Mouse (Mus musculus): ENCODE results near the gene Gemin5.

Gemin5 gene

DNA sequence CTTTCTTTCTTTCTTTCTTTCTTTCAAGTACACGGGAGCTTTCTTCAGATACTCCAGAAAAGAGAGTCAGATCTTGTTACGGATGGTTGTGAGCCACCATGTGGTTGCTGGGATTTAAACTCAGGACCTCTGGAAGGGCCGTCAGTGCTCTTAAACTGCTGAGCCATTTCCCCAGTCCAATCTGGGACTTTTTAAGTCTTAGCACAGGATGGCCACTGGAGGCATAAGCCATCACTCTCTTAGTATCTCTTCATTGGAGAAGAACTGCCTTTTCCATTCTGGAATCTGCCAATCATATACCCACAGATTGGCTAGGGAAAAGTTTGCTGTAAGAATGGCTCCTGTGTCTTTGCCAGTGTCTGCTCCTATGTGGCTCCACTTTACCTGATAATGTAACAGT lies 61.3 kb downstream of the Gemin5 start:
- DNase-seq, result no peak

DNA sequence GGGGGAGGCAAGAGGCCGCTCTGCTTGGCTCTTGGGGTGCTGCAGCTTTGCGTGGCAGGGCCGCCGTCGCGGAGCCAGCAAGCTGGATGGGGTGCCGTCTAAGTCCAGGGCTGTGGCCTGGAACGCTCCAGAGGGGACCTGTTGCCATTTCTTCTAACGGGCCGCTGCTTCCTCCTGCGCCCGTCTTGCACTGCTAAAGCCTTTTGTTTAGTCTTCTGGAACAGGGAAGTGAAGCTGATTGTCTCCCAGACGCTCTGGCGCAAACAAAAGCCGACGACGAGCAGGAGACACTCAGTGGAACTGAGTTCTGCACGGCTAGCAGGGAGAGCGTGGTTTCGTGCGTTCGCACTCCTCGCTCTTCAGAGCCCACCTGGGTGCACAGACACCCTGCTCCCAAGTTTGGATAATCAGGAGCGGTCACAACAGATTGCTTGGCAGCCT lies 64.0 kb downstream of the Gemin5 start:
- no peak for DNase-seq

DNA sequence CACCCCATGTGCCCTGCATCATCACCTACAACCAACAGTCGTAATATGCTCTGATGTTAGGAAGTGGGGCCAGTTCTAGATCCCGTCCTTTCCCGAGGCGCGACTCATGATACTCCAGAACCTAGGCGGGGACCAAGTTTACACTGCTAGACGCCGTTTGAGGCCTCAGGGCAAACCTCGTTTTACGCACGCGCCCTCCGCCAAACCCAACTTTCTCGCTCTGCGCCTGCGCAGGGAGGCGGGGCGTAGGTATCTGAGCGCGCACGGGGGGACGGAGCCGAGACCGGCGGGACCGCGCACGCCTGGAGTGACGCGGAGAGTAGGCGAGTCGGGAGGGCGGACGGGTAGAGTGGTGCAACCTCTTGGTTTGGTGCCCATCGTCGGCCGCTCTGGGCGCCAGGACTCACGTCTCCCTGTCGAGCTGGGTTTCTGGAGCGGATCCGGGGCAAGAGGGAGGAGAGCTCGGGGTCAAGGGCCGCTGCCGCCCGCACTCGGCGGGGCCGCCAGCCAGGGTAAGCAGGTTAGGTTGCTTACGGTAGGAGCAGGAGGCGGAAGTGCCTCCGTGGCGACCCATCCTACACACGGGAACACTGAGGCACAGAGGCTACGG lies 64.5 kb downstream of the Gemin5 start, which contains the start of gene Cnot8:
TSS of gene Cnot8 (plus strand) at position 457 of the 610 bp plus-strand sequence.
- DNase-seq, result peak; percentile 97 to 98

DNA sequence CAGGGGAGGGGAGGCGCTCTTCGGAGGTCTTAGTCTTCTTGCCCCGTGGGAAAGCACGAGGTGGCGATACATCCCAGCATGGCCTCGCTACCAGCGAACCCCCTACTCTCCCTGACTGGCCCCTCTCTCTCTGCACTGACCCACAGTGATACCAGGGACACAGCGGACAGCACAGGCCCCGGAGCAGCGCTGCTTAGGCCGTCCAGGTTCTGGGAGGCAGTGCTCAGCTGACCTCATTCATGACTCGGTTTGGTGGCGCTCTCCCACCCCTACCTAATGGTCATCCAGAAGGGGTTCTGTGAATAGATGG lies 65.0 kb downstream of the Gemin5 start:
- peak in 1 of 2 experiments; percentile 34 for DNase-seq

DNA sequence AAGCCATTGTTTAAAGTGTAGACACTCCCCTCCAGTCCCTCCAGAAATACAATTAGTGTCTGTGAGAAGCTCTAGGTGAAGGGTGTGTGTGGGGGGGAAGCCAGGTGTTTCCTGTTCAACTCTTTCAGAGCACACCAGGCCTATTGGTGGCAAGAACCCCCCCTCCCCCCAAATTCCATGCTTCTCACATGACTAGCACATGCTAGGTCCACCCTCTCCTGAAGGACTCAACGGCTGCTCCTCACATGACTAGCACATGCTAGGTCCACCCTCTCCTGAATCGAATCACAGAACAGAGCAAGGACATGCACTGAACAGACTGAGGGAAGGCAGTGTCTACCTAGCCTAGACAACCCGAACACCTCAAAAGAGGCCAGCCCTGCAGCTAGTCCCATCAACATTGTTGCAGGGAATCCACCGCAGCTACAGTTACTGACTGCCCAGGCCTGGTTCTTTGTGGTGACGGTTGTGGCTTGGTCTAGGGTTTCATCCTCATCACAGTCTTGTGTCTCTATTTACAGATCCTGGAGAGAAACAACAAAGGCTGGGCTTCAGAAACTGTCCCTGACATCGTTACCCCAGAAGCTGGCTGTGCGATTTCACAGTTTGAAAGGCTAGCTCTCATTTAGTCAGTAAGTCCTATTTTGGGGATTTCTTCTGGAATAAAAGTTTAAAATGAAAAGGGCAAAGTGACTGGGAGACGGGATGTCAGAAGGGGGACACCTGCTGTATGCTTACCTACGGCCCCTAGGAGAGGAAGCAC lies 65.6 kb downstream of the Gemin5 start:
- DNase-seq, result no peak

DNA sequence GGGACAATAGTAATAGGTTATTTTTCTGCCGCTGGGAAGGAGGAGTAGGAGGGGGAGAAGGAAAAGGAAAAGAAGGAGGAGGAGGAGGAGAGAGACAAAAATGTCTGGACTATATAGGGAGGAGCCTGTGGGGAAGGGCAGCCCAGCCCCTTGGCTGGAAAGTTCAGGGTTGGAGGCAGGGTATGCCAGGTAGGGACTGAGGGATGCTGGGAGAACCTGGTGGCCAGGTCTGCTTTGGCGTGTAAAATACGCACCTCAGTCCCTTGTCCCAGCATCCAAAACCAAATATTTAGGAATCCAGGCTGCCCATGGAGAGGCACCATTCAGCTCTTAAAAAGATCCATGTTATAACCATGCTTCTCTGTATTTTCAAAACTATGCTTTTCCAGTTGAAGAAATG lies 66.2 kb downstream of the Gemin5 start:
- DNase-seq, result no peak

DNA sequence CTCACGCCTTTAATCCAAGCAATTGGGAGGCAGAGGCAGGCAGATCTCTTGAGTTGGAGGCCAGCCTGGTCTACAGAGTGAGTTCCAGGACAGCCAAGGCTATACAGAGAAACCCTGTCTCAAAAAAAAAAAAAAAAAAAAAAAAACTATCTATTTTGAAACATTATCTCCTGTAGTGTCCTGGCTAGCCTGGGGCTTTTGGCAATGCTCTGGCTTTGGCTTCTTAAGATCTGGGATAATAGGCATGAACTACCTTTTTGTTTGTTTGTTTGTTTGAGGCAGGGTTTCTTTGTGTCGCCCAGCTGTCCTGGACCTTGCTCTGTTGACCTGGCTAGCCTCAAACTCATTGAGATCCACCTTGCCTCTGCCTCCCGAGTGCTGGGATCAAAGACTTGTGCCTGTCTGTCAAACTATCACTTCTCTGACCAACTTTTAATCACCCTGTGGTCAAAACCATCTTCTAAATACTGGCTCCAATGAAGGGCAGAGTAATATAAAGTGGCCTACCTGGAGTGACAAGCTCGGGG lies 67.1 kb downstream of the Gemin5 start:
- DNase-seq, result no peak

DNA sequence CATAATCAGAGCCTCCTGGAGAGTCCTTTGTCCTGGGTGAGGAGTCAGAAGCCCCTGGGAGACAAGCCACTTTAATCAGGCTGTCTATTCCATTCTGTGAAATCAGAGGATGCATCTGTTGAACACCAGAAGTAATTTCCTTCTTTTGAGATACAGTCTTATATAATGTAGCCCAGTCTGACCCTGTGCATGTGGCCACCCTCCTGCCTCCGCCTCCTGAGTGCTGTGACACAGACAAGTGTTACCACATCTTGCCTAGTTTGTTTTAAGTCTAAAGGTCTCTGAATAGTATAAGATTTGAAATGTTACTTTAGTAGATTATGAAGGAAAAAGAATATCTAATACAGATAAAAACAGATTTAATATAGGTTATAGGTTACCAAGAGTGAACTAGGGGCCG lies 68.3 kb downstream of the Gemin5 start:
- no peak for DNase-seq

DNA sequence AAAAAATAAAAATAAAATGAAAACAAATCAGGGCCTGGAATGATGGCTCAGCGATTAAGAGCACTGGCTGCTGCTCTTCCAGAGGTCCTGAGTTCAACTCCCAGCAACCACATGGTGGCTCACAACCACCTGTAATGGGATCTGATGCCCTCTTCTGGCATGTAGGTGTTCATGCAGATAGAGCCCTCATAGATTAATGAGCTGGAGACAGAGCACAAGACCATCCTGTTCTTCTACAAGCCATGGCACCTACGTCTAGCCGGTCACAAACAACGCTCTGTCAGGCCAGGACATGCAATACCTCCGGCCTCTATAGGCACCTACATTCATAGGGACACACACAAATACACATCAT lies 70.0 kb downstream of the Gemin5 start:
- peak in 1 of 2 experiments; percentile 14 for DNase-seq

DNA sequence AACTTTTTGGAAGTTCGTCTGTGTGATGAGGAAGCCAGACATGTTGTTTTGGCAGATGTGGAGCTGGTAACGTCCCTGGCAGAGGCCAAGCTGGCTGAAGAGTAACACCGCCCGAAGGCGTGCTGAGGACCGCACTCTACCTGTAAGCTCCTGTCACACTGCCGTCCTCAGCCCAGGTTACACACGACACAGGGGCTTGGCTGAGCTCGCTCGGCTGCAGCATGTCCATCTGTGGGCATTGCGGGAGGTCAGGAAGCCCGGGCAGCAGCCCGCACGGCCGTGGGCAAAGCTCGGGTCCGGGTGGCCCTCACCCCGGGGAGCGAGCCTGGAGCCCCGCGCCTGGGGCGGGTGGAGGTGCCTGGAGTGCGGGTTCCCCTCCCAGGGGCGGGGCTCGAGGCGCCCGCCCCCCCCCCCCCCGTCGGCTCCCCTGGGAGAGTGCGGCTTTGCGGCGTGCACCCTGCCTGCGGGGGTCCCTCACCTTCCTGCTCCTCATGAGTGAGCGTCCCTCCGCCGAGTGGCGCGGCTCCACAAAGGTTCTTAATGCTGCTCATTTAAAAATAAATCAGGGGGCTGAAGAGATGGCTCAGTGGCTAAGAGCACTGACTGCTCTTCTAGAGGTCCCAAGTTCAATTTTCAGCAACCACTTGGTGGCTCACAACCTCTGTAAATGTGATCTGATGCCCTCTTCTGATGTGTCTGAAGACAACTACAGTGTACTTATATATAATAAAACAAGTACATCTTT lies 70.5 kb downstream of the Gemin5 start:
- peak; percentile 12 to 35 for DNase-seq

DNA sequence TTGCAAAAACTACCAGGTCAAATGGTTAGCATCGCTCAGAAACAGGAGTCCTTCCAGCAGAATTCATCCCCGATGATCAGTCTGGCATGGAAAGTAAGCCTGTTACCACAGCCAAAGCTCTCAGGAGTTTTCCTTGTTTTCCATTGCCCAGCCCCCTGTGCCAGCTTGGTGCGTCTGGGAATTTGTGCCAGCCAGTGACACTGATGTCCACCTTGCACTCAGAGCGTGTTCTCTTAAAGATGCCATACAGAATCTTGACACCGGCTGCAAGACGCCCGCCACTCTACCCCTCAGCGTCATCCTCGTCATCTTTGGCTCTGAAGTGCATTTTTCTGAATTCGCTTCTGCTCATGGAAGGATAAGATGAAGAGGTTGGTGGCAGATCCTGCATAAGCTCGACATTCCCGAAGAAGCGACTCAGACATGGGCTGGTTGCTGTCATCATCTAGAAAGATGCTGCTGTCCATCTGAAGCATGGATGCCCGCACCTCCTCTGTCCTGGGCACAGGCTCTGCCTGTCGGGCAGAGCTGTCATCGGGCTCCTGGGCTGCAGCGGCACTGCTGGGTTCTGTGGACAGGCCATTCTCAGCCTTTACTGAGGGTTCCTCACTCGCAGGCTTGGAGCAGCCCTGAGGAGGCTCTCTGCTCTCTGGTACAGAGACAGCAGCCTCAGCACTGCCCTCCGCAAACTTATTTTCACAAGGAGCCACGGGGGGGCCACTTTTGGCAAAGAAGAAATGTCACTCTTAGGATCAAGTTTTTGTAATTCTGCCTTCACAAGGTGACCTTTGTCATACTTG lies 71.3 kb downstream of the Gemin5 start:
- no peak for DNase-seq

DNA sequence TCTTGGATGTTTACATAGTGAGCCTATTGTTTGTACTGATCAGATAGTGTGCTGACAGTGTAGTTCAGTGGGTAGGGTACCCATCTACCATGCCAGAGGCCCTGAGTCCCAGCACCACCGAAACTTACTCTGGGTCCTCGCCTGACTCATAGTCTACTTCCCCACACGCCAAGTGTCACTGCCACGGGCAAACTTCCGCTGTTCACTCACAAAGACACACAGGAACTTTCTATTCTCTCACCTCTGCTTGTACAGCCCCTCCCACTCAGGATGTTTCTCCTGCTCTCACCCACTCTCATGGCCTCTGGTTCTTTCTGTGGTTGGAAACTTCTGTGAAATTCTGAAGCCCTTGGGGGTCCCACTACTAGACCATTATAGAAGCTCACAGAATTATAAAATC lies 72.2 kb downstream of the Gemin5 start:
- DNase-seq, result peak; percentile 39 to 40

DNA sequence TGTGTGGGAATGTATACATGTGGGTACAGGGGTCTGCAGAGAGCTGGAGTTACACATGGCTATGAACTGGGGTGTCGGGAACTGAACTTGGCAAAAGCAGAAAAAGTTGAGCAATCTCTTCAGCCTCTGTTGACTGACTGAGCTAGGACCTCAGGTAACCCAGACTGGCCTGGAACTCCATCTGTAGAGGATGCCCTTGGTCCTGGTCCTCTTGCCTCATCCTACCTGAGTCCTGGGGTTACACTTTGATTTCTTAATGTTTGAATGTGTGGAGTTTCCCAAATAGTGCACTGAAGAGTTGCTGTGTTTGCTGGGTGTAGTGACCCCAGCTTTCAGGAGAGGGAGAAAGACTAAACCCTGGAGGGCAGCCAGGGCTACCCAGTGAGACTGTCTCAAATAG lies 72.8 kb downstream of the Gemin5 start:
- no peak for DNase-seq

DNA sequence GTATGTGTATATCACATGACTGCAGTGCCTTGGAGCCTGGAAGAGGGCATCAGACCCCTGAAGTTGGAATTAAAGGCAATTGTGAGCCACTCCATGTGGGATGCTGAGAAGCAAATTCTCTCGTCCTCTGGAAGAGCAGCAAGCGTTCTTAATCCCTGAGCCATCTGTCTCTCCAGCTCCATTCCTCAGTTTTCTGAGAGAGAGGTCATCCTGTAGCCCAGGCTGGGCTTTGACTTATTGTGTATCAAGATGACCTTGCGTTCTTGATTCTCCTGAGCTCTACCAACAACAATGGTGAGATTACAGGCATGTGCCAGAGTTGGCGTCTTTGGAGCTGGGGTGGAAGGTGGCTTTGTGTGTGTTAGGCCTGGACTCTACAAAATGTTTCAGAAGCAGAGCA lies 73.6 kb downstream of the Gemin5 start:
- DNase-seq, result no peak

DNA sequence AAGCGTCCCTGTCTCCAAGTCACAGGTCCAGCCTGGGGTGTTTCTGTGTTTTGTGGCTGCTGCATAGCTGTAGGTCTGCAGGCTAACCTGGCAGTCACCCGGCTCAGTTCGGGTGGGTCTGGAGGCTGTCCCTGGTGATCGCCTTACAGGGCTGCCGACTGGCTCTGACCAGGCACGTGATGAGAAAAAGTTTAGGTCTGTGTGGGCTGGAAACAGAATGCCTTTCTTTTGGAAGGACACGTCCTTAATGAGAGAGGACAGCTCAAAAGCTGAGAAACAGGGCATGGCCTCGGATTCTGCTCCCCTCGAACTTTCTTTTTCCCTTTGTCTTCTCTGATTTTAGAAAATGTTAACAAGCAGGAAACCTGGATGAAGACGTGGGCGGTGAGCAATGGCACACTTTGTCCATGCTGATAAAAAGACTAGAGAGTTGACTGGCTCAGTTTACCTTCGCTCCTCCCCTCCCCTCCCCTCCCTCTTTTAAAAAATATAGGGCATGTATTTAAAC lies 75.3 kb downstream of the Gemin5 start, which contains the start of gene Gm12248:
TSS of gene Gm12248 (minus strand) at position 114 of the 508 bp plus-strand sequence.
- DNase-seq, result no peak

DNA sequence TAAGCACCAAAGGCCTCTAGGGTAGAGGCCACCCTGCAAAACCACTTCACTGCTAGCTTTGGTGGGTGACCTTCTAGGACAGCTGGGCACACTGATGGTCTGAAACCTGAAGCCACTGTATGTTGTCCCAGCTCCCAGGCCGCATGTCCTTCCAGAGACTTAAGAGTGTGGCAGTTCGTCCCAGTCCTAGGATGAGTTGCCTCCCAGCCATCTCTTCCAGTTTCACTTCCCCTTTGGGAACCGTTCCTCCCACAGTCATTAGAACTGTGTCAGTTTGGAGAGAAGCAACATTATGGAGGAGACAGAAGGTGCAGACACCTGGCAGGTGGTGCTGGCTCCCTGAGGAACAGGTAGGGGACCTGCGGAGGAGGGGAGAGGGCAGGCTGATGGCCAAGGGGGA lies 75.8 kb downstream of the Gemin5 start:
- no peak for DNase-seq

DNA sequence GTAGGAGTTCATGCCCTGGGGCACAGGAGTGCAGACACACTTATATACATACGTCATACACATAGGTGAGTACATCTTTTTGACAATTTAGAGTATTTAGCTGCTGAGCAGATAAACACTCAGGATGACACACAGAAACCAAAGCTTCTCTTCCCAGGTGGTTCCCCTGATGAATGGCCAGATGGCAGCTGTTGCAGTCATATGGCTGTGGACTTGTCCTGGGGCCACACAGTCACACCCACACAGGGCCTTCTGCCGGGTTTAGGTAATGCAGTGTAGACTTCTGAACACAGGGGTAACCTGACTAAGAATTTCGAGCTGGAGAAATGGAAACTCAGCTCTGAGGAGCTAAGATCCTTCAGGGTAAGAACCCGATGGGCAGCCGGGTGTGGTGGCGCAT lies 86.6 kb downstream of the Gemin5 start:
- no peak for DNase-seq

DNA sequence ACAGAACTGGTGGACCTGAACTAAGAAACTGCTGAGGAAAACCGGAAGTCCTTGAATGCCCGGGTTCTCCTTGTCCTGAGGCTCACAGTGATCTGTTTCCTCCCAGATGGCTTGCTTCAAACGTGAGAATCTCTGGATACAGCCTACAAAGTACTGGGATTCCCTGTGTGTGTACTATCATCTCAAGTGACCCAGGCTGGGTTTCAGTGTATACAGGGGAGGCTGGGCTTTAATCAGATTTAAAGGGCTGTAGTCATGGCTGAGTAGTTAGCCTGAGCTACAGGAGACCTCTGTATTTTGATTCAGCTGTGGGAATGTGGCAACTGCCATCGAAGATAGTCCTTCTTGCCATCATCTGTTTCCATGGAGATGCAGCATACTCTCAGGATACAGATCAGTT lies 91.1 kb downstream of the Gemin5 start:
- DNase-seq, result no peak

DNA sequence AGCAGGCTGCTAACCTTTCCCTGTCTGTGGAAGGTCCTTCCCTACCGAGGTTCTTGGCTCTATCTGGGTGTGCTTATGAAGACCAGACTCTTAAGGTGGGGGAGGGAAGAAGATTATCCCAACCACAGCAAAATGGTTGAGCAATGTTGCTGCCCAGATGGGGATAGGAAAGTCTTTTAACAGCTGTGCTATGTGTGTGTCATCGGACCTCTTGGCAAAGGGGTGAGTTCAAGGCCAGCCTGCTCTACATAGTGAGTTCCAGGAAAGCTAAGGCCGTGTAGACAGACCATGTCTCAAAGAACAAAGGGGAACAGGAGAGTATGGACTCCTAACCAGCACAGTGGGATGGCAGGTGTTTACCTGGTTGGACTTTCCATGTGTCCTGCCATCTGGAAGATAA lies 95.4 kb downstream of the Gemin5 start:
- DNase-seq, result no peak

Data from spleen, adult 18-20 months (tissue).